Mouse (Mus musculus) stomach, embryonic 14.5 days (tissue): ENCODE results near the gene Gins2. TPM values are rescaled to one million over a fixed set of nuclear protein-coding genes. Genes with fewer than 3 reads are reported as not detected.

Experiments used
- ATAC-seq: fragments of 200-750 bp; cut with Nextera tagmentation; 2 replicates; pipeline ENCODE4 v1.8.0; 2017; ENCODE audit warnings: low read depth, moderate TSS enrichment; ENCODE audit not compliant: insufficient number of reproducible peaks, insufficient read depth, low FRiP score
- H3K27ac ChIP-seq: fragments of 300-500 bp; sonication (generic); 2 replicates; pipeline ENCODE4 v1.5.1; 2014; ENCODE audit warnings: mild to moderate bottlenecking, low read length, moderate library complexity, mixed read lengths
- H3K27me3 ChIP-seq: fragments of 300-500 bp; sonication (generic); 2 replicates; pipeline ENCODE4 v1.6.1; 2014; ENCODE audit warnings: low read length, control low read depth, mixed read lengths; ENCODE audit not compliant: control insufficient read depth, insufficient read depth
- H3K36me3 ChIP-seq: fragments of 300-500 bp; sonication (generic); 2 replicates; pipeline ENCODE4 v1.6.1; 2014; ENCODE audit warnings: mild to moderate bottlenecking, control low read depth, low read length, moderate library complexity, mixed read lengths; ENCODE audit not compliant: control insufficient read depth, insufficient read depth
- H3K4me1 ChIP-seq: fragments of 300-500 bp; sonication (generic); 2 replicates; pipeline ENCODE4 v1.6.1; 2014; ENCODE audit warnings: low read length, control low read depth, mixed read lengths; ENCODE audit not compliant: control insufficient read depth, insufficient read depth
- H3K4me2 ChIP-seq: fragments of 300-500 bp; sonication (generic); replicated peaks from 2 replicates; pipeline ENCODE4 v1.6.1; 2014; ENCODE audit warnings: low read depth, low read length, control low read depth
- H3K4me3 ChIP-seq: fragments of 300-500 bp; sonication (generic); 2 replicates; pipeline ENCODE4 v1.5.1; 2014; ENCODE audit warnings: low read depth, low read length, control low read depth
- H3K9ac ChIP-seq: fragments of 300-500 bp; sonication (generic); replicated peaks from 2 replicates; pipeline ENCODE4 v1.6.1; 2014; ENCODE audit warnings: low read depth, mild to moderate bottlenecking, control low read depth, low read length, moderate library complexity, mixed read lengths
- H3K9me3 ChIP-seq: fragments of 300-500 bp; sonication (generic); 2 replicates; pipeline ENCODE4 v1.6.1; 2016; ENCODE audit warnings: low read depth, low read length, control low read depth; ENCODE audit not compliant: control insufficient read depth
- WGBS: fragments of 180-500 bp; shearing (Covaris S2); extraction: QIAGEN DNeasy Blood & Tissue Kit; methylation state at CpG from one replicate; pipeline ENCODE4 v1.1.7; 2014; 5-methylcytosine and 5-hydroxymethylcytosine counted together
- microRNA-seq: library from miRNA; unstranded; fragments of <30 nt; microRNA quantifications from one replicate; pipeline ENCODE4, GENCODE M21; 2016
- polyA plus RNA-seq: library from polyadenylated mRNA; unstranded; fragments of >200 nt; fragmentation: Nextera tagmentation; extraction: Ambion mirVana; gene quantifications from 2 replicates; pipeline ENCODE4 v1.2.1, GENCODE M21; 2014

The Gins2 gene
- polyA plus RNA-seq, 1 experiment from 2014 or later: 118 TPM

DNA sequence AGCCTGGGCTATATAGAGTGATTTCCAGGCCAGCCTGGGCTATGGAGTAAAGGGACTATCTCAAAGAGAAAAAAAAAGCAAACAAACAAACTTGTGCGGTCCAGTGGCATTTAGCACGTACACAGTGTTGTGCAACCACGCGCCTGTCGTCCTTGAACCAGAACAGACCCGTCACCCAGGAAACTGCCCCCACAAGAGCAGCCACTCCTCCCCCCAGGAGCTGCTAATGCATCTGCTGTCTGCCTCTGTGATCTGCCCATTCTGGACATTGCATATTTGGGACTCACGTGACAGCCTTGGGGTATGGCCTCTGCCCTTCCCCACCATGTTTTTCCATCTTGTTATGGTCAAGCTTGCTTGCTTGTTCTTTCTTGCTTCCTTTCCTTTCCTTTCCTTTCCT is 59.9 kb downstream of the Gins2 start:
- no peak overlapping the region for H3K4me3 ChIP-seq
- H3K27ac ChIP-seq: no peak overlapping the region
- no peaks in the 10 kb centered on the region for H3K36me3 ChIP-seq
- no peak for ATAC-seq
- no peak overlapping the region for H3K4me2 ChIP-seq
- no peak overlapping the region for H3K9ac ChIP-seq
- H3K9me3 ChIP-seq: no peaks in the 10 kb centered on the region
- H3K4me1 ChIP-seq: peaks cover 53% of the 10 kb centered on the region
- H3K27me3 ChIP-seq: no peaks in the 10 kb centered on the region
- 62% methylated on average over 7 of the region's 7 CpGs for WGBS

Small RNA genes lying within 50 kb of the gene (microRNA-seq; reads per million reads assigned to microRNA genes)
- gene Mir7687: not detected

Other genes starting within 250 kb of the Gins2 start
- 3.6 and 5.0 TPM in 2 replicates for gene 1190005I06Rik, start 58.3 kb upstream of the Gins2 start, polyA plus RNA-seq
- gene Gm27021, start 78.8 kb upstream of the Gins2 start, polyA plus RNA-seq: 2.4 TPM in 1 of 2 replicates, not detected in the other
- gene Cox4i1, start 78.9 kb upstream of the Gins2 start, polyA plus RNA-seq: 1,095 and 1,156 TPM in 2 replicates
- 244 and 254 TPM in 2 replicates for gene Emc8, start 79.3 kb upstream of the Gins2 start, polyA plus RNA-seq
- 12.7 and 15.3 TPM in 2 replicates for gene Irf8, start 147.1 kb upstream of the Gins2 start, polyA plus RNA-seq